Mouse (Mus musculus): ENCODE measurements around the gene Chid1. TPM values are rescaled to one million over a fixed set of nuclear protein-coding genes. Genes with fewer than 3 reads are reported as not detected.

Chid1 gene
- total and polyA plus RNA-seq, 3 experiments = 14.4 to 25.1 (median 19.4) TPM

DNA sequence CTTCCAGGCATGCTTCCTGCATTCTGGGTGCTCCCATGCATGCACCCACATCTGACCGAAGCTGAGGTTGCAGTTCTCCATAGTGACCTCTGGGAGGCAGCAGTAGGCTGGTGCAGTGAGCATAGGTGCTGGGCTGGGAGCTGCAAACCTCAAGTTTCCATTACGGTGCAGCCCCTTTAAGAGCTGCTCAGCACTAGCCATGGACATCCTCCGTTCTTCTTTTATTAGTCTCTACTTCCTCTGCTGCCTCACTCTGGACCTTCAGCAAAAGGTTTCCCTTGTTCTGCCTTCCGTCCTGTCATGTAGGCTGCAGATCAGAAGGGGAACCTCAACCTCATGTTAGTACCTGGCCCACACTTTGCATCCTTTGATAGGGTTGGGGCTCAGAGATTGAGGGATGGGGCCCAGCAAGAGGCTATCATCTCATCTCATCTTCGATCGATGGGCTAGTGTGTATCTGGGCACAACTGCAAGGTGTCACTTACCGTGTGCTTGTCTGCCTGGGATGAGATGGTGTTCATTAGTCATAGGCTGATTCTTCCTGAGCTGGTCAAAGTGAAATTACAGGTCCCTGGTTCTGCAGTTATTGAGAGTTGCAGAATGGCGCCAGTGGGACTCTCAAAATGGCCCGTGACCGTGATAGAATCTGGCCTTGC, 58.7 kb downstream of the Chid1 start:
- DNase-seq (ENCODE audit: low spot score) (peak; percentile 58), ATAC-seq (ENCODE audit: extremely low read depth, insufficient number of reproducible peaks, low FRiP score, poor library complexity, severe bottlenecking) (peak; percentile 60; the same call in 1 of the 2 replicates)
- Histone ChIP-seq H3K4me3 (ENCODE audit: low read depth, low read length) (no peak overlapping the region), H3K27me3 (ENCODE audit: insufficient read depth, low read length) (peaks cover 2% of the 10 kb centered on the region; the same call in 1 of the 2 replicates), H3K4me1 (ENCODE audit: insufficient read depth, low read depth, low read length) (peaks cover 43% of the 10 kb centered on the region), H3K9me3 (replicated peaks) (0 out of 2 replicates have a peak, but pooled peaks cover 2% of the 10 kb centered on the region), H3K36me3 (replicated peaks) (peaks cover 78% of the 10 kb centered on the region)
- TF ChIP-seq POLR2AphosphoS5 (IDR thresholded peaks at IDR 0.05; ENCODE audit: insufficient replicate concordance, low read depth, low read length) = no peak
- TF ChIP-seq CTCF (IDR thresholded peaks at IDR 0.05; ENCODE audit: low read depth, low read length) = peak; percentile 81

DNA sequence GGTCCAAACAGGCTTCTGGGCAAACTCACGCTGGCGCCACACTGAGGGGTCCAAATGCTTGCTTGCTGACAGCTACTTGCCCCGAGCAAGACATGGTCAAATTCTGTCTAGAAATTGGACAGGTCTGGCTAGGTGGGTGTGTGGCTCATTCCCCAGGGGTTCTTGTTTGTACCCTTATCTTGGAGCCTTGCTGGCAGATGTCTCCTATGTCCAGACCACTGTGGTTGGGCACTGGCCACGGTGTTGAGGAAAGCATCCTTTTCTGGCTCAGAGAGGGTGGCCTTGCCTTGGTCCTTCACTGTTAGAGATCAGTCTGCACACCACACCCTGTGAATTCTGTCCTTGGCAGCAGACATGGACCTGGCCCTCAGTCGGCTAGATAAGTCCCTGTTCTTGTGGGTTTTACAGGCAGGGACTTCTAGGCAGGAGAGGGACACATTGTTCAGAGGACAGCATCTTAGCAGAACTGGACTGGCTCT, 61.3 kb downstream of the Chid1 start:
- TF ChIP-seq GATA1 (IDR thresholded peaks at IDR 0.05; ENCODE audit: borderline replicate concordance, low read length) (no peak), POLR2AphosphoS5 (IDR thresholded peaks at IDR 0.05; ENCODE audit: insufficient replicate concordance, low read depth, low read length) (no peak)
- peaks cover 61% of the 10 kb centered on the region for H3K4me1 ChIP-seq (ENCODE audit: insufficient read depth, low read depth, low read length)
- peaks cover 2% of the 10 kb centered on the region; the same call in 1 of the 2 replicates for H3K27me3 ChIP-seq (ENCODE audit: insufficient read depth, low read length)
- 0 out of 2 replicates have a peak, but pooled peaks cover 2% of the 10 kb centered on the region for H3K9me3 ChIP-seq (replicated peaks)
- ATAC-seq (ENCODE audit: extremely low read depth, insufficient number of reproducible peaks, low FRiP score, poor library complexity, severe bottlenecking) (no peak), DNase-seq (ENCODE audit: low spot score) (no peak)
- no peak overlapping the region for H3K4me3 ChIP-seq (ENCODE audit: low read depth, low read length)
- H3K36me3 ChIP-seq (replicated peaks) = peaks cover 55% of the 10 kb centered on the region

DNA sequence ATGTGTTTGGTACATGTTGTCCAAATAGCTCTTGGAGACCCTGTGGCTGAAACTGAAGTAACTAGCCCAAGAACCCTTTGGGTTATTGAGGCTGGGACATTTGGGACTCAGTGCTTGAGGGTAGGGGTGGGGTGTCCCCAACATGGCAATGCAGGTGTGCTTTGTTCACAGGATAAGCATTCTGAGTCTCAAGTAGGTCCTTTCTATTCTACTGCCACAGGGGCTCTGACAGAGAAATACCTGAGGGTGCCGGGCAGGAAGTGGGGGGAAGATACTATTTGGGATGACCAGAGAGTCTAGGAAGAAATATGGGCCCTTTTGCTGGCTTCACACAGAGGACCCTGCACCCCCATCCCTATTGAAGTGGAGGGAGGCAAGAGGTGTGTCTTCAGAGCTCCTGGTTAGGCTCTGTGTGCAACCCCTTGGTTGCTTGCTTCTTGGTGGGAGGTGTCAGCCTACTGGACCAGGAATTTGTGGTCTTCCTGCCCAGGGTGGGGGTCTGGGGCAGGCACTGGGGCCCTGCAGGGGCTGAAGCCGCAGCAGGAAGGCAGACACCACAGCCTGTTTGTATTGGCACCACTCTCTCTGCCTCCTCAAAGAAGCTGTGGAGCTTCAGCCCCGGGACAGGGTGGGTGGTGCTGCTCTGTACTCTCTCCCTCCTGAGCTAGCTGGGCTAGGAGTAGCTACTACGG, 61.9 kb downstream of the Chid1 start:
- DNase-seq (ENCODE audit: low spot score) (no peak), ATAC-seq (ENCODE audit: extremely low read depth, insufficient number of reproducible peaks, low FRiP score, poor library complexity, severe bottlenecking) (no peak)
- TF ChIP-seq POLR2AphosphoS5 (IDR thresholded peaks at IDR 0.05; ENCODE audit: insufficient replicate concordance, low read depth, low read length) = no peak
- no peak for TF ChIP-seq GATA1 (IDR thresholded peaks at IDR 0.05; ENCODE audit: borderline replicate concordance, low read length)
- no peak for TF ChIP-seq GATA2 (IDR thresholded peaks at IDR 0.05; ENCODE audit: borderline replicate concordance, low read depth, low read length)
- TF ChIP-seq CTCF (IDR thresholded peaks at IDR 0.05; ENCODE audit: low read depth, low read length) = no peak
- no peak for TF ChIP-seq TAL1 (conservative IDR thresholded peaks at IDR 0.05; ENCODE audit: low read depth, low read length)
- Histone ChIP-seq H3K27me3 (ENCODE audit: insufficient read depth, low read length) (peaks cover 2% of the 10 kb centered on the region; the same call in 1 of the 2 replicates), H3K4me3 (ENCODE audit: low read depth, low read length) (no peak overlapping the region), H3K9me3 (replicated peaks) (0 out of 2 replicates have a peak, but pooled peaks cover 2% of the 10 kb centered on the region), H3K4me1 (ENCODE audit: insufficient read depth, low read depth, low read length) (peaks cover 66% of the 10 kb centered on the region), H3K36me3 (replicated peaks) (peaks cover 55% of the 10 kb centered on the region)

DNA sequence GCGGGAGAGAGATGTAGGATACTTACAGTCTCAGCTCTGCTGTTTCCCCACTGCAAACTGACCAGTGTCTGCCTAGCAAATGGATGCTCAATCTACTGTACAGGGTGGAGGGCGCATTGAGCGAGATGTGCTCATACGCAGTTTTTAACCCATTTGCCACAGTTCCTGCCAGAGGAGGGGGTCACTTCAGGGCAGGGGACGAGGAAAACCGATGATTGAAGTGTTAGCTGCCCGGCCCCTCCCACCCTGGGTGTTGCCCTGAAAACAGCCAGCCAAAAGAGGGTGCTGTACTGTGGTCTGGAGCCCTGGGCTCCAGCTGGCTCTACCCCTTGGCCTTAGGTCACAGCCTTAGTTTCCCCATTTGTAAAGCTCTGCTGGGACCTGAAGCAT, 62.7 kb downstream of the Chid1 start:
- H3K27me3 ChIP-seq (ENCODE audit: insufficient read depth, low read length) = peaks cover 2% of the 10 kb centered on the region; the same call in 1 of the 2 replicates
- ATAC-seq (ENCODE audit: extremely low read depth, insufficient number of reproducible peaks, low FRiP score, poor library complexity, severe bottlenecking) (no peak), DNase-seq (ENCODE audit: low spot score) (no peak)
- peaks cover 55% of the 10 kb centered on the region for H3K36me3 ChIP-seq (replicated peaks)
- no peak for TF ChIP-seq POLR2AphosphoS5 (IDR thresholded peaks at IDR 0.05; ENCODE audit: insufficient replicate concordance, low read depth, low read length)
- TF ChIP-seq GATA1 (IDR thresholded peaks at IDR 0.05; ENCODE audit: borderline replicate concordance, low read length) = no peak
- TF ChIP-seq GATA2 (IDR thresholded peaks at IDR 0.05; ENCODE audit: borderline replicate concordance, low read depth, low read length) = no peak
- no peak for TF ChIP-seq CTCF (IDR thresholded peaks at IDR 0.05; ENCODE audit: low read depth, low read length)
- no peak for TF ChIP-seq TAL1 (conservative IDR thresholded peaks at IDR 0.05; ENCODE audit: low read depth, low read length)
- peaks cover 67% of the 10 kb centered on the region for H3K4me1 ChIP-seq (ENCODE audit: insufficient read depth, low read depth, low read length)
- H3K9me3 ChIP-seq (replicated peaks) = 0 out of 2 replicates have a peak, but pooled peaks cover under 1% of the 10 kb centered on the region
- peak overlapping the region; percentile 84 for H3K4me3 ChIP-seq (ENCODE audit: low read depth, low read length)

DNA sequence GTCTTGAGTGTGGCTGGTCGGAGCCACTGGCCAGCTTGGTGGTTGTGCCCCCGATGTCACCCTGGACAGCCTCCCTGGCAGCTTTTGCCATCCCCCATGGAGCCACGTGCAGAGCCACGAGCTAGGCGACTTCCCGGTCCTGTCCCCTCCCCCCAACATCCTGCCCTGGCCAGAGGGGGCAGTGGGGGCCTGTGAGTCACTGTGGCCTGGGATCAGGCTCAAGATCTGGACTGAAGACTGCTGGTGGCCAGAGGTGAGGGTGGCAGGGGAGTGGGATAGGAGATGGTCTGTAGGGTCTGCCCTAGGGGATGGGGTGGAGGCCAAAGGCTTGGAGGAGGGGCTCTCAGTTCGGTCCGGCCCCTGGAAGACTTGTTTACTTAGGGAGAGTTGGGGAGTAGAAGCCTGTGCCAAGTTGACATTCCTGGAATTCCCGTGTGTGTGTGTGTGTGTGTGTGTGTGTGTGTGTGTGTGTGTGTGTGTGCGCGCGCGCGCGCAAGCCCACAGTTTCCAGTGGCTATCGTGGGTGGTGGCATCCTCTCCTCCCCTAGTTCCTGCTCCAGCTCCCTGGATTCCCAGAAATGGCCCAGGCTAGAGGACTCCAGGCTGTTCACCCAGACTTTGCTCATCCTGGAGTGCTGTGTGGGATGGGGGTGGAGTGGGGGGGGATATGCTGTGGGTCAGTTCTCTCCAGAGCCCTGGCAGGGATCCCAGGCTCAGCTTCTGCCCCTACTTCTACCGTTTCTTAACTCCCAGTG, 63.3 kb downstream of the Chid1 start:
- peak; percentile 66 for ATAC-seq (ENCODE audit: extremely low read depth, insufficient number of reproducible peaks, low FRiP score, poor library complexity, severe bottlenecking)
- peaks cover 69% of the 10 kb centered on the region for H3K4me1 ChIP-seq (ENCODE audit: insufficient read depth, low read depth, low read length)
- peak; percentile 66 for DNase-seq (ENCODE audit: low spot score)
- peaks cover 54% of the 10 kb centered on the region for H3K36me3 ChIP-seq (replicated peaks)
- TF ChIP-seq GATA1 (IDR thresholded peaks at IDR 0.05; ENCODE audit: borderline replicate concordance, low read length) = no peak
- no peak for TF ChIP-seq POLR2AphosphoS5 (IDR thresholded peaks at IDR 0.05; ENCODE audit: insufficient replicate concordance, low read depth, low read length)
- no peak for TF ChIP-seq CTCF (IDR thresholded peaks at IDR 0.05; ENCODE audit: low read depth, low read length)
- no peak for TF ChIP-seq TAL1 (conservative IDR thresholded peaks at IDR 0.05; ENCODE audit: low read depth, low read length)
- TF ChIP-seq GATA2 (IDR thresholded peaks at IDR 0.05; ENCODE audit: borderline replicate concordance, low read depth, low read length) = no peak
- H3K4me3 ChIP-seq (ENCODE audit: low read depth, low read length) = peak overlapping the region; percentile 84
- H3K9me3 ChIP-seq (replicated peaks) = no peaks in the 10 kb centered on the region
- no peaks in the 10 kb centered on the region for H3K27me3 ChIP-seq (ENCODE audit: insufficient read depth, low read length)

DNA sequence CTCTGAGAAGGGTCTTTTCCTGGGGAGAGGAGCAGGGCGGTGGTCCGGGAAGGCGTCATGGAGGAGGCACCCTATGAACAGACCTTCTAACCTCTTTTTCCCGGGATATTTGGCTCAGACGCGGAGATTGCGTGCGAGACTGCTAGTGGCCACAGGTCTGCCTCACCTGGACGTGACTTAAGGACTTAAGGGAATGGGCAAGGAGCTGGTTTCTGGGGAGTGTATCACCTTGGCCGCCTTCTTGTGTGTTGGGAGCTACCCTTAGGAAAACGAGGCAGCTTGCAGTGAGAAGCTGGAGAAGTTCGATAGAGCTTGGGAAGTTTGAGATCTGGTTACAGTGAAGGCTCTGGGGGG, 63.9 kb downstream of the Chid1 start:
- H3K9me3 ChIP-seq (replicated peaks) = no peaks in the 10 kb centered on the region
- H3K4me1 ChIP-seq (ENCODE audit: insufficient read depth, low read depth, low read length) = peaks cover 68% of the 10 kb centered on the region
- peaks cover 54% of the 10 kb centered on the region for H3K36me3 ChIP-seq (replicated peaks)
- ATAC-seq (ENCODE audit: extremely low read depth, insufficient number of reproducible peaks, low FRiP score, poor library complexity, severe bottlenecking) (no peak), DNase-seq (ENCODE audit: low spot score) (no peak)
- H3K27me3 ChIP-seq (ENCODE audit: insufficient read depth, low read length) = no peaks in the 10 kb centered on the region
- H3K4me3 ChIP-seq (ENCODE audit: low read depth, low read length) = peak overlapping the region; percentile 84
- TF ChIP-seq GATA1 (IDR thresholded peaks at IDR 0.05; ENCODE audit: borderline replicate concordance, low read length) (no peak), TAL1 (conservative IDR thresholded peaks at IDR 0.05; ENCODE audit: low read depth, low read length) (no peak), CTCF (IDR thresholded peaks at IDR 0.05; ENCODE audit: low read depth, low read length) (no peak)

Measured in G1E (cell line).